Mouse (Mus musculus) lung, embryonic 14.5 days (tissue): Measurements from ENCODE around the gene Avil. TPM values are rescaled to one million over a fixed set of nuclear protein-coding genes. Genes with fewer than 3 reads are reported as not detected.

Experiments used
- ATAC-seq: fragments of 200-750 bp; cut with Nextera tagmentation; 2 replicates; pipeline ENCODE4 v1.8.0; 2017; ENCODE audit warnings: mild to moderate bottlenecking, moderate TSS enrichment, moderate library complexity; ENCODE audit not compliant: insufficient read depth
- DNase-seq: peaks from one replicate; pipeline ENCODE4 v3.0.0-alpha.2; 2015
- H3K27ac ChIP-seq: fragments of 300-500 bp; sonication (generic); 2 replicates; pipeline ENCODE4 v1.5.1; 2014; ENCODE audit warnings: low read depth, mild to moderate bottlenecking, moderate library complexity
- H3K27me3 ChIP-seq: fragments of 300-500 bp; sonication (generic); 2 replicates; pipeline ENCODE4 v1.6.1; 2014; ENCODE audit warnings: low read length, control low read depth; ENCODE audit not compliant: insufficient read depth
- H3K36me3 ChIP-seq: fragments of 300-500 bp; sonication (generic); 2 replicates; pipeline ENCODE4 v1.6.1; 2014; ENCODE audit warnings: control low read depth; ENCODE audit not compliant: insufficient read depth
- H3K4me1 ChIP-seq: fragments of 300-500 bp; sonication (generic); 2 replicates; pipeline ENCODE4 v1.6.1; 2014; ENCODE audit warnings: antibody characterized with exemption, control low read depth; ENCODE audit not compliant: insufficient read depth
- H3K4me2 ChIP-seq: fragments of 300-500 bp; sonication (generic); 2 replicates; pipeline ENCODE4 v1.6.1; 2014; ENCODE audit warnings: mild to moderate bottlenecking
- H3K4me3 ChIP-seq: fragments of 300-500 bp; sonication (generic); 2 replicates; pipeline ENCODE4 v1.5.1; 2014; ENCODE audit warnings: low read depth, low read length
- H3K9ac ChIP-seq: fragments of 300-500 bp; sonication (generic); 2 replicates; pipeline ENCODE4 v1.6.1; 2014
- H3K9me3 ChIP-seq: fragments of 300-500 bp; sonication (generic); 2 replicates; pipeline ENCODE4 v1.6.1; 2016; ENCODE audit warnings: low read depth, low read length, control low read depth
- CTCF ChIP-seq: IDR thresholded peaks from 2 replicates; pipeline ENCODE4 v1.5.1; 2016; ENCODE audit warnings: antibody characterized with exemption, low read depth
- WGBS: fragments of 180-500 bp; shearing (Covaris S2); extraction: QIAGEN DNeasy Blood & Tissue Kit; methylation state at CpG from one replicate; pipeline ENCODE4 v1.1.7; 2014; 5-methylcytosine and 5-hydroxymethylcytosine counted together
- polyA plus RNA-seq: library from polyadenylated mRNA; unstranded; fragments of >200 nt; fragmentation: Nextera tagmentation; extraction: Ambion mirVana; gene quantifications from 2 replicates; pipeline ENCODE4 v1.2.1, GENCODE M21; 2014

Avil gene
- polyA plus RNA-seq, 1 experiment from 2014 or later = 0.13 TPM

DNA sequence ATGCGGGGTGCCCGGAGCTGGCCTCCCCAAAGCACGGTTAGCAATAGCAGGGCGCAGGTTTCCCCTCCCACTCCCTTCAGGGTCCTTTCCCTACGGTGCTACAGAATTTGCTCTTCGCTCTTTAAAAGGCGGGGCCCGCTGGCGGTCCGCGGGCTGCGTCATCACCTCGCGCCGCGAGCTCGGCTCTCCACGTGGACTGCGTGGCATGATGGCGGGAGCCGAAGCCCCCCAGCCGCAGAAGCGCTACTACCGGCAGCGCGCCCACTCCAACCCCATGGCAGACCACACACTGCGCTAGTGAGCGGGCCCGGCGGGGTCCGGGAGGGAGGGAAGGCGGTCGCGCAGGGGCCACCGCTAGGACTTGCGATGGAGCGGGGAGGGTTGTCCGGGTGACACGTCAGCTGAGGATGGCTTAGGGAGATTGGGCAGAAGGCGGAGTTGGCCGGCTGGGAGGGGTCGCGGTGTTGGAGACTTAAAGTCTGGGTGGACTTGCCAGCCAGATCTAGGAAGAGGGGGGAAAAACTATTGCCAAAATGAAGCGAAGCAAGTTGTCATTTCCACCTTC is 41.3 kb downstream of the Avil start:
- H3K4me3 ChIP-seq = peak overlapping the region; percentile 77
- peak; percentile 97 for DNase-seq
- peaks cover 20% of the 10 kb centered on the region for H3K36me3 ChIP-seq
- H3K9me3 ChIP-seq = no peaks in the 10 kb centered on the region
- peaks cover 6% of the 10 kb centered on the region; the same call in 1 of the 2 replicates for H3K4me1 ChIP-seq
- H3K27me3 ChIP-seq = peaks cover 5% of the 10 kb centered on the region
- H3K9ac ChIP-seq = peak overlapping the region; percentile 72
- peak overlapping the region; percentile 98 for H3K4me2 ChIP-seq
- peak overlapping the region; percentile 75 for H3K27ac ChIP-seq
- no peak for TF ChIP-seq CTCF
- WGBS = under 1% methylated on average over 44 of the region's 44 CpGs
- ATAC-seq = peak; percentile 84

DNA sequence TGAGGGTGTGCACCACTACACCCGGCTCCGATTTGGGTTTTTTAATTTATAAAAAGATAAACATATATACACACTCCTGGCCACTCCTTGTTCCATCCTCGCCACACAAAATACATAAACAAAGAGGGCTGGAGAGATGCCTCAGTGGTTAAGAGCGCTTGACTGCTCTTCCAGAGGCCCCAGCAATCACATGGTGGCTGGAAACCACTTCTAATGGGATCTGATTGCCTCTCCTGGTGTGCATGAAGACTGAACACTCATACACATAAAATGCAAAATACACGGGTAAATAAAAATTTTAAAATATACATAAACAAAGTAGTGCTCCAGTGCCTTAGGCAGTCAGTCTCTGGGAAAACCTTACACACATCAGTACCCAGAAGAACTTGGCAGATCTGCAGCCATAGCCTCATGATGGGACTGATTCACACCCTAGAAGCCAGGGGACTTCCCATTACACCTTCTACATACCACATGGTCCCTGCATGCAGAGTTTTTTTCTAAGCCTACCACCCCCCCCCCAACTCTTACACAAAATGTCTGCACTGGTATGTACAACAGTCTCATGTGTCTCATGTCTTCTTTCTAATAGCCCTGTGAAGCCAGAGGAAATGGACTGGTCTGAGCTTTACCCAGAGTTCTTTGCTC is 42.1 kb downstream of the Avil start:
- ATAC-seq = no peak
- no peak for DNase-seq
- peak overlapping the region; percentile 98 for H3K4me2 ChIP-seq

DNA sequence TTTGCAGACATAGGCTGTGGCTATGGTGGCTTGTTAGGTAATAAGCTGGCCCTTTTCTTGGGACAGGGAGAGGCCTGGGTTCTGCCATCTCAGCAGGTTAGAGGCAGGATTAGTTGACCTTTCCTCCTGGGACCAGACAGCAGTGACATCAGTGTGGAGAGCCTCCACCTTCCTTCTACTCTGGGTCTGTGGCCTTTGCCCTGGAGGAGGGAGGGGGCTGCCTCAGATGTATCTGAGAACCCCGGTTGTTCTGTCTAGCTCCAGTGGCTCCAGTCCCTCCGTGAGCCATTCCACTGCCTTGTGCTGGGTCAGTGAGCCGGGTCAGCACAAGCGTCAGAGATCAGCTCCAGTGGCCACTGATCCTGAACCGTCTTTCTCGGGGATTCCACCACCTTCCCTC is 42.7 kb downstream of the Avil start:
- no peaks in the 10 kb centered on the region for H3K9me3 ChIP-seq
- H3K4me2 ChIP-seq = peak overlapping the region; percentile 98; the same call in 1 of the 2 replicates
- no peak overlapping the region for H3K9ac ChIP-seq
- WGBS = 86% methylated on average over 6 of the region's 6 CpGs
- TF ChIP-seq CTCF = no peak
- ATAC-seq (no peak), DNase-seq (no peak)
- peaks cover 20% of the 10 kb centered on the region for H3K36me3 ChIP-seq
- no peak overlapping the region for H3K4me3 ChIP-seq
- H3K27me3 ChIP-seq = peaks cover 14% of the 10 kb centered on the region
- H3K27ac ChIP-seq = no peak overlapping the region
- H3K4me1 ChIP-seq = peaks cover 6% of the 10 kb centered on the region; the same call in 1 of the 2 replicates

More for the DNA sequence above, 42.1 kb downstream of the Avil start:
- H3K4me3 ChIP-seq = peak overlapping the region; percentile 77
- 12% methylated on average over 5 of the region's 5 CpGs for WGBS
- peak overlapping the region; percentile 75 for H3K27ac ChIP-seq
- TF ChIP-seq CTCF = no peak
- peak overlapping the region; percentile 72 for H3K9ac ChIP-seq
- H3K4me1 ChIP-seq = peaks cover 6% of the 10 kb centered on the region; the same call in 1 of the 2 replicates
- H3K9me3 ChIP-seq = no peaks in the 10 kb centered on the region
- peaks cover 20% of the 10 kb centered on the region for H3K36me3 ChIP-seq
- H3K27me3 ChIP-seq = peaks cover 8% of the 10 kb centered on the region

DNA sequence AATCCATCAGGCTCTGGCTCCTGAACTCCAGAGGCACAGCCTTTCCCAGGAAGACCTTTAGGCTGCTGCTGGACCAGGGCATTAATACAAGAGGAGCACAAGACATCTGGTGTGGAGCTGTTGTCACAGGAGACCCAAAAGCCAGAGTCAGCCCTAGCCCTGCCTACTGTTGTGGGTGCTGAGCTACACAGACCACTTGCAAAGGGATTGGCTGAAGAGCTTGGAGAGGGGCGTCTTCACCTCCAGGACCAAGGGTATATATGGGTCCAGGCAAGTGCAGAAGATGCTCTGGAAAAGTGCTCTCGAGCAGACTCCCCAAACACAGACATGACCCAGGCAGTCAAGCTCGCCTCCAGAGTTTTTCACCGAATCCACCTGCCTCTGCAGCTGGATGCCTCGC is 47.4 kb downstream of the Avil start, which contains the start of gene Cyp27b1:
Cyp27b1 (plus strand) TSS at position 297 of the 400 bp plus-strand sequence.
- no peak for DNase-seq
- H3K4me2 ChIP-seq = peak within 1 kb of the TSS; percentile 48
- H3K27me3 ChIP-seq = peaks cover 48% of the 10 kb centered on the region
- H3K36me3 ChIP-seq = peaks cover 20% of the 10 kb centered on the region
- peak within 1 kb of the TSS; percentile 22 for H3K4me3 ChIP-seq
- WGBS = 26% methylated on average over 5 of the region's 5 CpGs
- TF ChIP-seq CTCF = no peak
- H3K9ac ChIP-seq = no peak within 1 kb of the TSS; the same call in 1 of the 2 replicates
- no peak within 1 kb of the TSS for H3K27ac ChIP-seq
- ATAC-seq = no peak
- H3K9me3 ChIP-seq = no peaks in the 10 kb centered on the region
- no peaks in the 10 kb centered on the region; the same call in 1 of the 2 replicates for H3K4me1 ChIP-seq

DNA sequence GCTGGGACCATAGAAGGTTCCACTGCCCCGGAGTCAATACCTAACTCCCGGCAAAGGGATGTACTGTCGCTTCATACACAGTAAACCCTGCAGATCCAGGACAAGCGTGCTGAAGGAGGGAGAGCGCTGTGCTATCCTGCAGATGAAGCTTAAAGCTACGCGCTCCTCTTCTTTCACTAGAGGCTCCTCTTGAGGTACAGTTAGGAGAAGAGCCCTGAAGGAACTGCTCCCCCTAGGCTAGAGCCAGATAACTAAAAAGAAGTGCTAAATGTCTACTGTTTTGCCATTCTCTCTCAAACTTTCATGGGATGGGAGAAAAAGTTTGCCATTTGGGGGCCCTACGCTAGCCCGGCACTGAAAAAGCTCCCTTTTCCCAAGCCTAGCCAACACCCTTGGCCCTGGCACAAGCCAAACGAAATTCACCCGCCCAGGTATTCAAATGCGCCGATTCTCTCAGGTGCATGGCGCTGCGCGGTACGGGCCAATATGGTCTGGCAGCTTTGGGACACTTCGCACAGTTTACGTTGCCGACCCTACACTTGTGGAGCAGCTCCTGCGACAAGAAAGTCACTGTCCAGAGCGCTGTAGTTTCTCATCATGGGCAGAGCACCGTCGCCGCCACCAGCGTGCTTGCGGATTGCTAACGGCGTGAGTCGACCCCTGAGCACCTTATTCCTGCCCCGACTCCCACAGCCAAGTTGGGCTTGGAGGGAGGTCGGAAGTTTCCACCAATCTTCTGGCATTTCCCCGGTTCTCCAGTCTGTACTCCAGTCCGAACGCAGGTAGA is 48.3 kb downstream of the Avil start:
- no peaks in the 10 kb centered on the region for H3K9me3 ChIP-seq
- peak; percentile 30 for DNase-seq
- no peak overlapping the region for H3K27ac ChIP-seq
- H3K4me1 ChIP-seq = no peaks in the 10 kb centered on the region
- H3K4me3 ChIP-seq = peak overlapping the region; percentile 22
- H3K27me3 ChIP-seq = peaks cover 48% of the 10 kb centered on the region
- H3K36me3 ChIP-seq = peaks cover 17% of the 10 kb centered on the region
- H3K4me2 ChIP-seq = peak overlapping the region; percentile 48
- H3K9ac ChIP-seq = peak overlapping the region; percentile 28; the same call in 1 of the 2 replicates
- 4% methylated on average over 35 of the region's 35 CpGs for WGBS
- TF ChIP-seq CTCF = no peak
- no peak for ATAC-seq

DNA sequence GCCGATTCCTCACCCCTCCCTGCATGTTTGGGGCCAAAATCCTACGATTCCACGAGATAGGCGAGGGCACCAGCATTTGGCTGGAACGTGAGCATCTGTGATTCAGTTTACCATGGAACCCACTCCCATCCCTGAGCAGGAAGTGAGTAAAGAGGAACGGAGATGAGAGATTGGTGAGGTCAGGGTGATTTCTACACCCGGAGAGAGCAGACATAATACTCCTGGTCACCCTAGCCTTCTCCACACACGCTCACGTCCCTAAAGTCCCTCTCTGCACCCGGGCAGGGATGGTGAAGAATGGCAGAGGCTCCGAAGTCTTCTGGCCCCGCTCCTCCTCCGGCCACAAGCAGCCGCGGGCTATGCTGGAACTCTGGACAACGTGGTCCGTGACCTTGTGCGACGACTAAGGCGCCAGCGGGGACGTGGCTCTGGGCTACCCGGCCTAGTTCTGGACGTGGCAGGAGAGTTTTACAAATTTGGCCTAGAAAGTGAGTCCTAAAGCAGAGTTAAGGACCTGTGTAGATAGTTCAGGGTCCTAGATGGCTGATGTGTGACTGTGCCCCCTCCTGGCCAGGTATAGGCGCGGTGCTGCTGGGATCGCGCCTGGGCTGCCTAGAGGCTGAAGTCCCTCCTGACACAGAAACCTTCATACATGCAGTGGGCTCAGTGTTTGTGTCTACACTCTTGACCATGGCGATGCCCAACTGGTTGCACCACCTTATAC is 49.0 kb downstream of the Avil start:
- H3K9ac ChIP-seq = peak overlapping the region; percentile 28; the same call in 1 of the 2 replicates
- peaks cover 48% of the 10 kb centered on the region for H3K27me3 ChIP-seq

More for the DNA sequence above, 49.0 kb downstream of the Avil start:
- Histone ChIP-seq H3K4me3 (peak overlapping the region; percentile 22), H3K36me3 (peaks cover 12% of the 10 kb centered on the region), H3K4me2 (peak overlapping the region; percentile 48), H3K4me1 (no peaks in the 10 kb centered on the region), H3K27ac (no peak overlapping the region), H3K9me3 (no peaks in the 10 kb centered on the region)
- DNase-seq (peak; percentile 21), ATAC-seq (peak; percentile 19; the same call in 1 of the 2 replicates)
- whole genome bisulfite sequencing = 3% methylated on average over 29 of the region's 29 CpGs
- TF ChIP-seq CTCF = peak; percentile 43
